ENCODE assay signal across 14 mouse cellular contexts in genomic region chr2:27088700-27089099, GRCm38 (mm10). TPM values are rescaled to one million over a fixed set of nuclear protein-coding genes. Genes with fewer than 3 reads are reported as not detected.
DNase-seq lines count a peak whose midpoint lies in the region; ATAC-seq lines count a peak whose summit lies in the region.
"Had no signal": no experiment of that assay in that cellular context is flagged by ENCODE, and none has a peak within 500 bp of the region (broad histone marks: within the 10 kb centered on the region; RNA-seq: fewer than 3 reads in every experiment).

No protein-coding gene starts in this region.

- H3K4me1 ChIP-seq in heart, embryonic 15.5 days (replicated peaks) = peaks cover 55% of the 10 kb centered on the region
- peaks cover 57% of the 10 kb centered on the region for H3K4me1 ChIP-seq in heart, embryonic 12.5 days (replicated peaks)
- H3K4me1 ChIP-seq in limb, embryonic 13.5 days = peaks cover 45% of the 10 kb centered on the region
- H3K4me1 ChIP-seq in limb, embryonic 10.5 days = peaks cover 56% of the 10 kb centered on the region
- H3K4me1 ChIP-seq in embryonic facial prominence, embryonic 15.5 days = peaks cover 22% of the 10 kb centered on the region

- no peak overlapping the region for H3K4me3 ChIP-seq in heart, embryonic 15.5 days
- no peak overlapping the region for H3K4me3 ChIP-seq in heart, embryonic 12.5 days
- no peak overlapping the region for H3K4me3 ChIP-seq in limb, embryonic 13.5 days
- H3K4me3 ChIP-seq in limb, embryonic 10.5 days = no peak overlapping the region
- H3K4me3 ChIP-seq in embryonic facial prominence, embryonic 15.5 days (replicated peaks) = no peak overlapping the region
- H3K4me3 ChIP-seq: limb, embryonic 15.5 days; megakaryocyte, embryonic 14.5 days had no signal

- H3K9ac ChIP-seq in heart, embryonic 15.5 days = no peak overlapping the region
- no peak overlapping the region for H3K9ac ChIP-seq in heart, embryonic 12.5 days
- H3K9ac ChIP-seq in limb, embryonic 13.5 days = no peak overlapping the region
- no peak overlapping the region for H3K9ac ChIP-seq in embryonic facial prominence, embryonic 15.5 days
- H3K9ac ChIP-seq: limb, embryonic 15.5 days had no signal

- H3K9me3 ChIP-seq in heart, embryonic 15.5 days (replicated peaks) = no peaks in the 10 kb centered on the region
- H3K9me3 ChIP-seq in heart, embryonic 12.5 days (replicated peaks) = no peaks in the 10 kb centered on the region
- H3K9me3 ChIP-seq in limb, embryonic 13.5 days = no peaks in the 10 kb centered on the region
- no peaks in the 10 kb centered on the region for H3K9me3 ChIP-seq in limb, embryonic 10.5 days (replicated peaks)
- H3K9me3 ChIP-seq in embryonic facial prominence, embryonic 15.5 days (replicated peaks) = no peaks in the 10 kb centered on the region
- H3K9me3 ChIP-seq: limb, embryonic 15.5 days; megakaryocyte, embryonic 14.5 days had no signal

- DNase-seq in limb, embryonic 10.5 days (ENCODE audit: low spot score) = no peak
- DNase-seq in lung, postnatal 36 days = peak; percentile 33
- DNase-seq in neural tube, embryonic 10.5 days (ENCODE audit: extremely low spot score, low spot score) = no peak
- DNase-seq: cerebellum, adult 8-10 months; right cerebral cortex, adult 18-20 months; thymus, postnatal 4 days had no signal

- no peak overlapping the region for H3K4me2 ChIP-seq in heart, embryonic 15.5 days
- no peak overlapping the region for H3K4me2 ChIP-seq in heart, embryonic 12.5 days
- H3K4me2 ChIP-seq in limb, embryonic 13.5 days (replicated peaks) = no peak overlapping the region
- no peak overlapping the region for H3K4me2 ChIP-seq in embryonic facial prominence, embryonic 15.5 days (replicated peaks)
- H3K4me2 ChIP-seq: limb, embryonic 15.5 days had no signal

- peak overlapping the region; percentile 71 for H3K27ac ChIP-seq in heart, embryonic 15.5 days
- no peak overlapping the region; the same call in 1 of the 2 replicates for H3K27ac ChIP-seq in heart, embryonic 12.5 days (ENCODE audit: poor library complexity, severe bottlenecking)
- 0 out of 2 replicates have a peak overlapping the region, but pooled peaks have one; percentile 49 for H3K27ac ChIP-seq in limb, embryonic 13.5 days
- H3K27ac ChIP-seq in limb, embryonic 10.5 days = no peak overlapping the region
- H3K27ac ChIP-seq in embryonic facial prominence, embryonic 15.5 days (replicated peaks) = 0 out of 2 replicates have a peak overlapping the region, but pooled peaks have one; percentile 41

- WGBS in heart, embryonic 15.5 days = 62% methylated on average over 5 of the region's 5 CpGs
- 64% methylated on average over 5 of the region's 5 CpGs for WGBS in heart, embryonic 12.5 days
- 49% methylated on average over 5 of the region's 5 CpGs for WGBS in limb, embryonic 13.5 days
- WGBS in limb, embryonic 10.5 days = 69% methylated on average over 5 of the region's 5 CpGs
- WGBS in embryonic facial prominence, embryonic 15.5 days = 71% methylated on average over 5 of the region's 5 CpGs

- H3K36me3 ChIP-seq in heart, embryonic 15.5 days = no peaks in the 10 kb centered on the region
- H3K36me3 ChIP-seq in heart, embryonic 12.5 days = peaks cover 5% of the 10 kb centered on the region; the same call in 1 of the 2 replicates
- H3K36me3 ChIP-seq in limb, embryonic 13.5 days = no peaks in the 10 kb centered on the region
- peaks cover 15% of the 10 kb centered on the region; the same call in 1 of the 2 replicates for H3K36me3 ChIP-seq in limb, embryonic 10.5 days
- no peaks in the 10 kb centered on the region for H3K36me3 ChIP-seq in embryonic facial prominence, embryonic 15.5 days
- H3K36me3 ChIP-seq: limb, embryonic 15.5 days had no signal

- no peaks in the 10 kb centered on the region for H3K27me3 ChIP-seq in heart, embryonic 15.5 days
- H3K27me3 ChIP-seq in heart, embryonic 12.5 days (replicated peaks) = no peaks in the 10 kb centered on the region
- no peaks in the 10 kb centered on the region for H3K27me3 ChIP-seq in limb, embryonic 13.5 days
- H3K27me3 ChIP-seq in limb, embryonic 10.5 days (ENCODE audit: low read depth, poor library complexity, severe bottlenecking) = no peaks in the 10 kb centered on the region
- no peaks in the 10 kb centered on the region for H3K27me3 ChIP-seq in embryonic facial prominence, embryonic 15.5 days
- H3K27me3 ChIP-seq: limb, embryonic 15.5 days had no signal

- no peak for ATAC-seq in heart, embryonic 15.5 days (replicated peaks; ENCODE audit: insufficient number of reproducible peaks, insufficient read depth, low FRiP score, low read depth)
- ATAC-seq in heart, embryonic 12.5 days (ENCODE audit: insufficient number of reproducible peaks, low FRiP score) = no peak
- no peak for ATAC-seq in limb, embryonic 13.5 days (ENCODE audit: low FRiP score, low read depth)
- no peak for ATAC-seq in embryonic facial prominence, embryonic 15.5 days (ENCODE audit: insufficient number of reproducible peaks, low FRiP score, low TSS enrichment, low read depth)
- ATAC-seq: activated CD4-positive, CD25-positive, alpha-beta regulatory T cell, adult 4 months; CD4-positive, CD25-positive, alpha-beta regulatory T cell, adult 4 months had no signal

RNA-seq across cellular contexts. Expression of gene Adamtsl2, which starts 9.5 kb away (rescaled TPM):
- 12.3 and 13.8 TPM in 2 replicates for polyA plus RNA-seq in heart, embryonic 15.5 days (2015; fragmentation: Nextera tagmentation; extraction: Ambion mirVana)
- 10.9 and 12.2 TPM in 2 replicates for polyA plus RNA-seq in heart, embryonic 12.5 days (2016; fragmentation: Nextera tagmentation; extraction: Ambion mirVana)
- 13.3 and 13.8 TPM in 2 replicates for polyA plus RNA-seq in limb, embryonic 13.5 days (2015; fragmentation: Nextera tagmentation; extraction: Ambion mirVana)
- 3.5 and 9.1 TPM in 2 replicates for polyA plus RNA-seq in limb, embryonic 10.5 days (2016; fragmentation: Nextera tagmentation; extraction: Ambion mirVana)
- polyA plus RNA-seq in embryonic facial prominence, embryonic 15.5 days (2015; fragmentation: Nextera tagmentation; extraction: Ambion mirVana) = 3.8 and 5.0 TPM in 2 replicates
- polyA plus RNA-seq: activated CD4-positive, CD25-positive, alpha-beta regulatory T cell, adult 4 months had no signal

RNA-seq across cellular contexts. Expression of gene Mymk, which starts 16.7 kb away (rescaled TPM):
- polyA plus RNA-seq in heart, embryonic 15.5 days (2015; fragmentation: Nextera tagmentation; extraction: Ambion mirVana) = 0.18 and 0.42 TPM in 2 replicates
- polyA plus RNA-seq in heart, embryonic 12.5 days (2016; fragmentation: Nextera tagmentation; extraction: Ambion mirVana) = 0.17 and 0.18 TPM in 2 replicates
- 43.3 and 49.0 TPM in 2 replicates for polyA plus RNA-seq in limb, embryonic 13.5 days (2015; fragmentation: Nextera tagmentation; extraction: Ambion mirVana)
- 0.16 and 1.5 TPM in 2 replicates for polyA plus RNA-seq in limb, embryonic 10.5 days (2016; fragmentation: Nextera tagmentation; extraction: Ambion mirVana)
- polyA plus RNA-seq in embryonic facial prominence, embryonic 15.5 days (2015; fragmentation: Nextera tagmentation; extraction: Ambion mirVana) = 63.7 and 71.1 TPM in 2 replicates
- polyA plus RNA-seq: activated CD4-positive, CD25-positive, alpha-beta regulatory T cell, adult 4 months; CD4-positive, CD25-positive, alpha-beta regulatory T cell, adult 4 months had no signal

RNA-seq across cellular contexts. Expression of gene Fam163b, which starts 53.6 kb away (rescaled TPM):
- polyA plus RNA-seq in heart, embryonic 15.5 days (2015; fragmentation: Nextera tagmentation; extraction: Ambion mirVana) = 0.39 and 0.67 TPM in 2 replicates
- 0.50 and 0.56 TPM in 2 replicates for polyA plus RNA-seq in heart, embryonic 12.5 days (2016; fragmentation: Nextera tagmentation; extraction: Ambion mirVana)
- polyA plus RNA-seq in limb, embryonic 13.5 days (2015; fragmentation: Nextera tagmentation; extraction: Ambion mirVana) = 0.46 and 0.52 TPM in 2 replicates
- 0.48 and 0.79 TPM in 2 replicates for polyA plus RNA-seq in limb, embryonic 10.5 days (2016; fragmentation: Nextera tagmentation; extraction: Ambion mirVana)
- polyA plus RNA-seq in embryonic facial prominence, embryonic 15.5 days (2015; fragmentation: Nextera tagmentation; extraction: Ambion mirVana) = 0.12 and 0.31 TPM in 2 replicates
- polyA plus RNA-seq: activated CD4-positive, CD25-positive, alpha-beta regulatory T cell, adult 4 months; CD4-positive, CD25-positive, alpha-beta regulatory T cell, adult 4 months had no signal

Comparison
In these comparisons a context has a peak if more than half of its experiments do, and no peak if none do; other contexts are left out.
1. H3K27ac ChIP-seq: peak in heart, embryonic 15.5 days (single experiment), limb, embryonic 13.5 days (single experiment) and embryonic facial prominence, embryonic 15.5 days (single experiment); none in heart, embryonic 12.5 days (single experiment) and limb, embryonic 10.5 days (single experiment).
2. RNA of gene Mymk, which starts 16.7 kb away (polyA plus RNA-seq): 63.7 to 71.1 TPM in embryonic facial prominence, embryonic 15.5 days and 43.3 to 49.0 TPM in limb, embryonic 13.5 days; 0.16 to 1.5 TPM in limb, embryonic 10.5 days, 0.18 to 0.42 TPM in heart, embryonic 15.5 days and 0.17 to 0.18 TPM in heart, embryonic 12.5 days; every median in the first group is over 10 times any median in the second.